Mouse (Mus musculus) urinary bladder, postnatal 10 days (tissue): ENCODE measurements around the gene Zfp39.
"Not testable (repeated sequence)": the region's sequence is repeated elsewhere in the genome, so short reads cannot be mapped to it uniquely, and the experiment has no call there.

ENCODE experiments used
- DNase-seq: peaks from one replicate; pipeline ENCODE4 v3.0.0; 2022; ENCODE audit warnings: low spot score

Gene Zfp39

GRCm38 (mm10) chr11:58922420-58922819, 18.4 kb upstream of the Zfp39 start:
- no peak for DNase-seq

GRCm38 (mm10) chr11:58918759-58919158, 14.7 kb upstream of the Zfp39 start:
- no peak for DNase-seq

GRCm38 (mm10) chr11:58917745-58918366, 13.8 kb upstream of the Zfp39 start, which contains the start of gene Btnl10:
Btnl10 (plus strand) TSS chr11:58917908.
- no peak for DNase-seq

DNA sequence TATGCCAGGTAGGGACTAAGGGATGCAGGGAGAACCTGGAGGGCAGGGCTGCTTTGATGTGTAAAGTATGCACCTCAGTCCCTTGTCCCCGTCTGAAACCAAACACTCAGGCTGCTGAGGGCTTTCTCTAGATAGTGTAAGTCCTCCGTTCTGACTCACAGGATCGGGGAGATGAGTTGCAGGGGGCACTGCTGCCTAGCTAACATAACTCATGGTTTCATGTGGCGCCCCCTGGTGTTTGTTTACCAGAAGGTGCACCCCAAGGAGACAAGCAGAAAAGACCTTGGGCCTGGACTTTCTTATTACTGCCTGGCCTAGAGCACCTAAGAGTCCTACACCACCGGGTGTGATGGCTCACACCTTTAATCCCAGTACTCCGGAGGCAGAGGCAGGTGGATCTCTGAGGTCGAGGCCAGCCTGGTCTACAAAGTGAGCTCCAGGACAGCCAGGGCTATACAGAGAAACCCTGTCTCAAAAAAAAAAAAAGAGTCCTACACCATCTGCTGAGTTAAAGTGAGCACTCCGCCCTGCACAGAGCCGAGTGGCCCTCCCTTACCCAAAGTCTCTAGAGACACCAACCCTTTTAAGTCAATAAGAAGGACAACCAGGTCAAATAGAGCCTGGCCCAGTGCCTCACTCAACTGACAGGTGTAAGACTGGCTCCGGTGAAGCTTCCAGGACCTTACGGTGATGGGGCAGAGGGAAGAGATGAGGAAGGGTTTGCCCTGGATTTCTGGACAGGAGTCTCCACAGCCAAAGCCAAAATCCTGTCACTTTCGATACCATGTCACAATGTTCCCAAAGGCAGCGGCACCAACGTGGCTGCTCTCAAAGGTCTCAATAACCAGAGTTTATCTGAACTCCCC, 13.1 kb upstream of the Zfp39 start:
- no peak for DNase-seq

DNA sequence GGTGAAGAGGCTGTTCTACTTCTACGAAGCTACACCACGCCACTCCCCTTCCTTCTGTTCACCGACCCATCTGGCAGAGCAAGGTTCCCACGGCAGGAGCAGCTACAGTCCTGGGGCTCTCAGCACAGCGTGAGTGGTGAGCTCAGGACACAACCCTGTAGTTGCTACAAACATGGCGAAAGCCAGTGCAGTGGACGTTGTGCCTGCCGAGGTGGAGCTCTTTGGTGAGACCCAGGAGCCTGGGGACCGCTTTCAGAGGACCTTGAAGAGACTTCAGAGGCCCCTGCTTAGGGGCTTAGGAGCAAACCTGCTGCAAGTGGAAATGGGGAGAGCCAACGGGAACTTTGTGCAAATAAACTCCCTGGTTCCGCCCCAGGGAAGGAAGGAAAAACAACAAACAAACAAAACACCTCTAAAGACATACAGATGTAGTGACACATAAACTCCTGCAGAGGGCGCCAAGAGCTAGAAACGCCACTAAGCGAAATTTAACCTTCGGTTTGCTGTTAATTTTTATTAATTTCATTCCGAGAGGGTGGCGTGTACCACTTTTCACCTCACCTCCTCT, 10.5 kb upstream of the Zfp39 start:
- no peak for DNase-seq

DNA sequence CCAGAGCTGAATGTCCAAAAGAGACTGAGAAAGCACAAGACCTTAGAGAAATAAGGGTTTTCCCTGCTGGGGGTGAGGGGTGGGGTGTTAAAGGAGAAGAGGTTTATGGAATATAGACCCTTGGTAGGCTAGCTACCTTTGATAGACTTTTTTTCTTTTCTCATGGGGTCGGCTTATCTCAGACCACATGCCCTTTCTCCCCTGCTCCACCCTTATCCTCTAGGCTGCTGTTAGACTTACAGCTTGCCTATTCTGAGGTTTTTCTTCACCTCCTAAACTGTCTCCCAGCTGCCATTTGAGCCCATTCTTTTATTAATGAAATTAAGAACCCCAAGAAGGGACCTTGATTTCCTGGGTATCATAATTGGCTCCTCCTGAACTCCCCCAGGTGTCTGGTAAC, 9.8 kb upstream of the Zfp39 start:
- no peak for DNase-seq

DNA sequence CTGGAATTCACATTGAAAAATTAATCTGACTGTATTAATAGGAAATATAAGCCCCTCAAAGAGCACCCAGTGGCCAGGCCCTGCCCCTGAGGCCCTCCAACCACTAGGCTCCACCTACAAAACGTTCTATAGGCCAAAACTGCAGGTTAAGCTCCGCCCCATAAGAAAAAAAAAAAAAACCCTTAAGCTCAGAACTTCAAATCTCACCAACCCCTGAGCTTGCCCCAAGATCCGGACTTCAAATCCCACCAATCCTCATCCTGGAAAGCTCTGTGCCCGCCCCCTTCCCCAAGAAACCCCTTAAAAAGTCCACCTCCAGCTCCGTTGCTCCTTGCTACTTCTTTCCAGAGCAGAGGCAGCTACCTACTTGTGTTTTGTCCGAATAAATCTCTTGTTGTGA, 813 bp upstream of the Zfp39 start:
- no peak for DNase-seq

DNA sequence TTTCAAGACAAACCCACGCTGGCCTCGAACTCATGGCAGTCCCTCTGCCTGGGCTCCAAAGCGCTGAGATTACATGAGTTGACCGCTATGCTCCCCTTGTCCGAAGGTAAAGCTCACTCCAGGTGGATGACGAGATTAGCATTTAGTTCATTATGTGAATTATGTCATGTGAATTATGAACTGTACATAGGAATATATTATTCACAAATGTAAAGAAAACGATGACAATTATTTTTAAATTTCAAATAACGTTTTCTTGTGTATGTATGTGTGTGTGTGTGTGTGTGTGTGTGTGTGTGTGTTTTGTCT, 339 bp upstream of the Zfp39 start:
- DNase-seq, result no peak

DNA sequence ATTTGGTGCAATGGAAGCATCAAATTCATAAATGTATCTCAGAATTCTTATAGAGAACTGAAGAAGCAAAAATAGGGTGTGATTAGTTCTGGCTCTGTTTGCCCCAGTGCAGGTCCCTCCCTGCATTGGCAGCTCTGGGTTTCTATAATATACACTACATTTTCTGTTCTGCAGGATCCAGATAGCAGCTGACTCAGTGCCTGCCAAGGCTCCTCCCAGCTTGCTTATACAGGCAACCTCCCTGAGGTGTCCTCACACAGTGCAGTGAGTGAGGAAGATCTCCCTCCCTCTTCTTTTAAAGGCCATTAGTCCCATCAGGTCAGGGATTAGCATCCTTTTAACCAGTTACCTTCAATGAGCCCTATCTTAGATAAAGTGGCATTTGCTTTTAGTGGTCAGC, 2.9 kb downstream of the Zfp39 start:
- no peak for DNase-seq

GRCm38 (mm10) chr11:58897485-58897884, 6.5 kb downstream of the Zfp39 start:
- no peak for DNase-seq

- no peak for DNase-seq
Observed at GRCm38 (mm10) chr11:58894456-58894855, 9.6 kb downstream of the Zfp39 start.

DNA sequence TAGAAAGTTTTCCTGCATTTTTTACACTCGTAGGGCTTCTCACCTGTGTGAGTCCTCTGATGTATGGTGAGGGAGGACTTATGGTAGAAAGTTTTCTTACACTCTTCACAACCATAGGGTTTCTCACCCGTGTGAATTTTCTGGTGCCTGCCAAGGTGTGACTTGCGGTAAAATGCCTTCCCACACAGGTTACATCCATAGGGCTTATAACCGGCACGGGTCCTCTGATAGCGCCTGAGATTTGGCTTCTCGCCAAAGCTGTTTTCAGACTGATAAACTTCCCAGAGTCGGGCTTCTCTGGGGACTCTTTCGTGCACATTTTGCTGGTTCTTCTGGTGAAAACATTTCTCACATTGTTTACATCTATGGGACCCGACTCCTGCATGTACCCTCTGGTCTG, 13.5 kb downstream of the Zfp39 start:
- no peak for DNase-seq

- DNase-seq, result no peak
Observed at GRCm38 (mm10) chr11:58883756-58884155, 20.3 kb downstream of the Zfp39 start.

DNA sequence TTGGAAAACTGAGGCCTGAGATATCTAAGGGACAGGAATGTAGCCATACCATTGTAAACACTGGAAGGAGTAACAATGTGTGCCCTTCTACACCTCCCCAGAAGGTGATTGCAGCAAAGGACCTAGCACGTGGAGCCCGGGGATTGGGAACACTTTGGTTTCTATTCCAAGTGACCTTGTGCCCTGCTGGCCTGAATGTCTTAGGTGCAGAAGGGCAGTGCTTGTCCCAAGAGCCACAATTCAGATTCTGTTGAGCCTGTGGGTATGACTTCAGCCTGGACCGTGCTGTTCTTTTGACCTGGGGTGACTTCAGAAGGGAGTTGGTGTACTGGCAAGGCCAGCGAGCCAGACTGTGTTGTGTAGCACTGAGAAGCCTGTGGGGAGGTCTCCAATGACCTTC, 33.1 kb downstream of the Zfp39 start:
- DNase-seq, result no peak

DNA sequence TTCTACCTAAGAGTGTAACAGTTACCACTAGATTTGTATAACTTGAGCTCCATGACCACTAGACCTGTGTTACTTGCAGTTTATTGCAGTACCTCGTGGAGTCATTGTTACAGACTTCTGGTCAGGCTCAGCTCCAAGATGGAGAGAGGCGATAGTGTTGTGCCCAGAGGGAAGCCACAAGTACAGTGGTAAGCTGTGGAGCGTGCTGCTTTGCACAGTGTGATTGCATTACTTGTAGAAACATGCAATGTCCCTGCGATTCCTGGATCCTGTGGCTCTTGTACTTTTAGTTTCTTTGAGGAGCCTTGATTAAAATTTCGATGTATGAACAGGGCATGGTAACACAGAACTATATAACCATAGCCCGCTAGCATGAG, 36.1 kb downstream of the Zfp39 start:
- no peak for DNase-seq

DNA sequence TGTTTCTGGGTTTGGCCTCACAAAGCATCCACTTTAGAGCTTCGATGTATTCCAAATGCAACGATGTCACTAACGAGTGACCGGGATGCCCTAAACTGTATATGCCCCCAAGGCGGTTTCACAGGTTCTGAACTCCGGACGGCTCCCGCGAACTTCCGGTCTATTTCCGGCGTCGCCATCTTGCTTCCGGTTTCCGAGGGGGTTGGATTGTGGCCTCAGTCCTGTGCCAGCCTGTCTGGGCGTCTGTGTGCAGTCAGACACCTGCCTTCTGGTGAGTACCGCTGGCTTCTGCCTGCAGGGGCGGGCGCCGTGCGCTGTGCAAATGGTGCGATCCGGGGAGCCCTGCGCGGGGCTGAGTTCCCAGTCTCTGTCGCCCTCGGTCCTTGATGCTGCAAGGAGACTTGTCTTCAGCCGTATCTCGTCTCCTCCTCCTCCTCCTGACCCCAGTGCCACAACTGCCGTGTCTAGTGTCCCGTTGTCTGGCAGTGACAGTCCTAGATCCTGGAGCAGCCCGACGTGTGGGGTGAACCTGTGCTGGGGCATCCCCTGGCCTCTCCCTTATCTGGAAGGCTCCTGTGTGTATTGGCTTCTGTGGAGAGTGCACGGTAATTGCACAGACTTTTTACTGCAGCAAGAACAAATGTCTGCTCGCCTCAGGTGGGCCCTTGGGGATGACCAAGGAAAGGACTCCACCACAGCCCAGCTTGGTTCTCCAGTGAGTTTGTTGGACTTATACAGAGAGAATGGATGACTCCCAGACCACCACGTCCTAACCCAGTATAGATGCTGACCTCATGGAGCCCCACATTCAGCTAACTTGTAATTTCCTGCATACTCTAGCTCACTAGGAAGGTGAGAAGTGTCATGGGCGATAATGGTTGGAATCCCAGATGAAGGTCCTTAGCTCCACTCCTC, 36.7 kb downstream of the Zfp39 start, which contains the start of gene 2810021J22Rik:
2810021J22Rik (plus strand) TSS at position 178 of the 915 bp plus-strand sequence.
- DNase-seq, result peak; percentile 25

DNA sequence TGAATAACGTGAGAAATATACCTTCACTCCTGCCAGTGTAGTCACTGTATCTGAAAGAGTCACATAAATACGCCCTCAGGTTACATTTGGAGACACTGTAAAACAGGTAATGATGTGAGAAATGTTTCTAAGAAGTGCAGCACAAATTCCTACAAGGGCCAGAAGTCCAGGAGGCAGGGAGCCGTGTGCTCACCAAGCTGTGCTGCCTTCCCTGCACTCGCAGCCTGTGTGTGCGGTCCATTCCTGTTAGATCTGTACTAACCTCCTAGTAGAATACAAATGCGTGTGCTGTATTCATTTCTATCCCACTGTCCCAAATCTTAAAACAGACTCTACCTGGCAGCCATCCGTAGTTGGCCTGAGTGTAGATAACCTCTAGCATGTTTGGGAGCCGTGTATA, 43.3 kb downstream of the Zfp39 start:
- DNase-seq, result no peak

- DNase-seq, result no peak
Observed at GRCm38 (mm10) chr11:58849731-58850130, 54.3 kb downstream of the Zfp39 start.

DNA sequence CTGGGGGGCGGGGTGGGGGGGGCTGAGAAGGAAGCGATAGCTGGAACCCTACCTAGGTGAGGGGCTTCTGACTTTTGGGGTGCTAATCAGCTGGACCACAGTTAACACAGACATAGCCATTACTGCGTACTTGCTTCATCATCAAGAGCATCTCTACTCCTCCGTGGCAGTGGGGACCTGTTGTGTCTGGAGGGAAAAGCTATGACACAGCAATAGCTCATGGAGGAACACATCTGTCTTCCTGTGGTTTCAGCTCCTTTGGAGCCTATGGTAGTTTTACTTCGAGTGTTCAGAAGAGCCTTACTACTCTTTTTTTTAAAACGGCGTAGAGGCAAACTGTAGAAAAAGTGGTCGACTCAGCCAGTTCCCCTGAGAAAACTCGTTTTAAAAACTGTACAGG, 56.4 kb downstream of the Zfp39 start:
- no peak for DNase-seq

- peak; percentile 14 for DNase-seq
Observed at GRCm38 (mm10) chr11:58846919-58847461, 57.0 kb downstream of the Zfp39 start, which contains the start of gene Gm12258. Gm12258 (plus strand) TSS chr11:58847158.

DNA sequence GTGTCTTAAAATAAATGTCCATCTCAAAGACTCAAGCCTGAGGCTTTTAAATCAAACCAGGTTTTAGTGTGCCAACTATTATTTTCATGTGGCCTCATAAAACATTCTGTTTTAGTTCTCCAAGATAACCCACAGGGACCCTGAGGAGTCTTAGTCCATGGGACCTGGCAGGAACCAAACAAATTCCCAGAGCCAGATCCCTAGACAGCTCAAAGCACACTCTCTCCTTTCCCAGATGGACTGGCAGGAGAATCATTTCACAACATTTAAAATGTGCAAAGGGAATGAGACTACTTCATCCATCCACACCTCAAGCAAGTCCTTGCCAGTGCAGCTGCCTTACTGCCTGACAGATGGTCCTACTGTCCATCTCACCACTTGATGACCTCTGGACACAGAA, 65.1 kb downstream of the Zfp39 start, which contains the start of gene Olfr311:
Olfr311 (plus strand) TSS at position 301 of the 400 bp plus-strand sequence.
- not testable (repeated sequence) for DNase-seq
